In genomic region chr8:91197233-91197632, GRCm38 (mm10) we compare ENCODE assay signal across 15 mouse cellular contexts. TPM values are rescaled to one million over a fixed set of nuclear protein-coding genes. Genes with fewer than 3 reads are reported as not detected.
DNase-seq lines count a peak whose midpoint lies in the region; ATAC-seq and TF ChIP-seq lines count a peak whose summit lies in the region.
"Had no signal": no experiment of that assay in that cellular context is flagged by ENCODE, and none has a peak within 500 bp of the region (broad histone marks: within the 10 kb centered on the region; RNA-seq: fewer than 3 reads in every experiment).

No protein-coding gene starts in this region.

- peak; percentile 56; the same call in 1 of the 2 replicates for ATAC-seq in lung, postnatal 0 days
- peak; percentile 50 to 80 for ATAC-seq in hematopoietic stem cell, adult 5-6 weeks (replicated peaks in 1 of 2; ENCODE audit: insufficient read depth in 1 of 2, low FRiP score in 2 of 2, low TSS enrichment in 1 of 2, low read depth in 1 of 2, poor library complexity in 2 of 2, severe bottlenecking in 2 of 2)
- ATAC-seq in hindbrain, embryonic 13.5 days (ENCODE audit: low FRiP score) = no peak
- ATAC-seq: forebrain, embryonic 16.5 days had no signal

- no peaks in the 10 kb centered on the region for H3K4me1 ChIP-seq in lung, postnatal 0 days (ENCODE audit: insufficient read depth, low read depth, low read length)
- H3K4me1 ChIP-seq in hindbrain, embryonic 13.5 days (replicated peaks) = no peaks in the 10 kb centered on the region
- H3K4me1 ChIP-seq: hindbrain, embryonic 15.5 days had no signal

- no peak overlapping the region for H3K4me2 ChIP-seq in lung, postnatal 0 days (replicated peaks; ENCODE audit: low read depth, low read length)
- H3K4me2 ChIP-seq in hindbrain, embryonic 13.5 days = no peak overlapping the region
- H3K4me2 ChIP-seq: hindbrain, embryonic 15.5 days; limb, embryonic 15.5 days had no signal

- H3K27ac ChIP-seq in lung, postnatal 0 days (ENCODE audit: low read length) = no peak overlapping the region
- H3K27ac ChIP-seq in hindbrain, embryonic 13.5 days = no peak overlapping the region
- H3K27ac ChIP-seq: hindbrain, embryonic 15.5 days; kidney, postnatal 0 days; limb, embryonic 15.5 days had no signal

- no peak overlapping the region for H3K9ac ChIP-seq in lung, postnatal 0 days (replicated peaks; ENCODE audit: low read depth)
- no peak overlapping the region for H3K9ac ChIP-seq in hindbrain, embryonic 13.5 days
- H3K9ac ChIP-seq: hindbrain, embryonic 15.5 days; limb, embryonic 15.5 days had no signal

- no peaks in the 10 kb centered on the region for H3K27me3 ChIP-seq in lung, postnatal 0 days (replicated peaks; ENCODE audit: insufficient read depth, low read length)
- peaks cover 31% of the 10 kb centered on the region for H3K27me3 ChIP-seq in hindbrain, embryonic 13.5 days

- no peaks in the 10 kb centered on the region for H3K36me3 ChIP-seq in lung, postnatal 0 days (ENCODE audit: insufficient read depth, low read length)
- H3K36me3 ChIP-seq in hindbrain, embryonic 13.5 days = no peaks in the 10 kb centered on the region
- H3K36me3 ChIP-seq: hindbrain, embryonic 15.5 days; limb, embryonic 15.5 days had no signal

- no peak for TF ChIP-seq EP300 in lung, postnatal 0 days (IDR thresholded peaks at IDR 0.05)

- 72% methylated on average over 5 of the region's 5 CpGs for WGBS in lung, postnatal 0 days
- 87% methylated on average over 5 of the region's 5 CpGs for WGBS in hindbrain, embryonic 13.5 days

- peak; percentile 7 for DNase-seq in adrenal gland, postnatal 14 days
- DNase-seq in adrenal gland, postnatal 10 days = no peak
- DNase-seq in lung, postnatal 0 days (ENCODE audit: low spot score) = peak; percentile 26
- no peak for DNase-seq in lung, adult 18-20 months
- peak; percentile 19 to 36 for DNase-seq in thymus, postnatal 36 days
- no peak for DNase-seq in embryo, embryonic 10.5 days (ENCODE audit: low spot score)
- DNase-seq: cerebellum, adult 11 months; gastrocnemius, postnatal 14 days; right cerebral cortex, postnatal 14 days had no signal

- no peak for TF ChIP-seq CTCF in lung, postnatal 0 days (IDR thresholded peaks at IDR 0.05)

- no peak overlapping the region for H3K4me3 ChIP-seq in lung, postnatal 0 days (ENCODE audit: low read depth, low read length)
- H3K4me3 ChIP-seq in hindbrain, embryonic 13.5 days = no peak overlapping the region
- H3K4me3 ChIP-seq: hindbrain, embryonic 15.5 days; limb, embryonic 15.5 days had no signal

- no peaks in the 10 kb centered on the region for H3K9me3 ChIP-seq in lung, postnatal 0 days (ENCODE audit: low read length)
- H3K9me3 ChIP-seq in hindbrain, embryonic 13.5 days = no peaks in the 10 kb centered on the region
- H3K9me3 ChIP-seq: hindbrain, embryonic 15.5 days; limb, embryonic 15.5 days had no signal

RNA-seq across cellular contexts. Expression of gene Aktip, which starts 2.5 kb away (rescaled TPM):
- 33.8 and 37.0 TPM in 2 replicates for total RNA-seq in adrenal gland, postnatal 14 days (2021)
- total RNA-seq in adrenal gland, postnatal 10 days (2021) = 10 to 100 TPM; 31.6 to 40.4 TPM
- 65.1 and 65.6 TPM in 2 replicates for polyA plus RNA-seq in lung, postnatal 0 days (2015; fragmentation: Nextera tagmentation; extraction: Ambion mirVana)
- total RNA-seq in hematopoietic stem cell, adult 5-6 weeks (2017) = 19.3 and 21.3 TPM in 2 replicates
- polyA plus RNA-seq in hindbrain, embryonic 13.5 days (2015; fragmentation: Nextera tagmentation; extraction: Ambion mirVana) = 118 and 125 TPM in 2 replicates

Comparison
In these comparisons a context has a peak if more than half of its experiments do, and no peak if none do; other contexts are left out.
1. DNase-seq: peak in adrenal gland, postnatal 14 days (single experiment), lung, postnatal 0 days (single experiment) and thymus, postnatal 36 days (2 of 2); none in adrenal gland, postnatal 10 days (single experiment), lung, adult 18-20 months (0 of 2) and embryo, embryonic 10.5 days (single experiment).